Mouse (Mus musculus): Measurements from ENCODE around the gene Nol9.

Gene Nol9

GRCm38 (mm10) chr4:152011171-152011760 is 27.9 kb upstream of the Nol9 start:
- DNase-seq, result no peak

- no peak for DNase-seq
These were observed 27.0 kb upstream of the Nol9 start for GRCm38 (mm10) chr4:152012109-152012508.

- DNase-seq, result no peak
These were observed 25.9 kb upstream of the Nol9 start for GRCm38 (mm10) chr4:152013036-152013813.

GRCm38 (mm10) chr4:152019073-152019472 is 20.0 kb upstream of the Nol9 start:
- no peak for DNase-seq

- DNase-seq, result no peak
These were observed 19.1 kb upstream of the Nol9 start for GRCm38 (mm10) chr4:152020024-152020423.

- no peak for DNase-seq
These were observed 17.5 kb upstream of the Nol9 start for GRCm38 (mm10) chr4:152021568-152022097.

- DNase-seq, result no peak
These were observed 16.6 kb upstream of the Nol9 start for GRCm38 (mm10) chr4:152022506-152022905.

GRCm38 (mm10) chr4:152024525-152024924 is 14.6 kb upstream of the Nol9 start:
- no peak for DNase-seq

- DNase-seq, result peak; percentile 52
These were observed 12.2 kb upstream of the Nol9 start for GRCm38 (mm10) chr4:152026751-152027508.

- DNase-seq, result peak; percentile 98
These were observed 11.6 kb upstream of the Nol9 start, which contains the start of gene Zbtb48 for GRCm38 (mm10) chr4:152027524-152027923. Gene Zbtb48, minus strand, starts transcription at chr4:152027671.

GRCm38 (mm10) chr4:152028456-152028855 is 10.7 kb upstream of the Nol9 start:
- DNase-seq, result no peak

GRCm38 (mm10) chr4:152029087-152029486 is 10.0 kb upstream of the Nol9 start:
- no peak for DNase-seq

GRCm38 (mm10) chr4:152029997-152030396 is 9.1 kb upstream of the Nol9 start:
- DNase-seq, result peak; percentile 51

GRCm38 (mm10) chr4:152032922-152033321 is 6.2 kb upstream of the Nol9 start:
- no peak for DNase-seq

- peak; percentile 14 for DNase-seq
These were observed 2.7 kb upstream of the Nol9 start for GRCm38 (mm10) chr4:152036464-152036863.

- DNase-seq, result no peak
These were observed 716 bp upstream of the Nol9 start, which contains the start of gene Tas1r1 for GRCm38 (mm10) chr4:152038225-152038984. Gene Tas1r1, minus strand, starts transcription at chr4:152038568.

- DNase-seq, result no peak
These were observed 750 bp downstream of the Nol9 start for GRCm38 (mm10) chr4:152039831-152040310.

GRCm38 (mm10) chr4:152041924-152042641 is 3.0 kb downstream of the Nol9 start:
- DNase-seq, result no peak

GRCm38 (mm10) chr4:152043171-152043570 is 4.0 kb downstream of the Nol9 start:
- no peak for DNase-seq

GRCm38 (mm10) chr4:152044609-152045008 is 5.5 kb downstream of the Nol9 start:
- no peak for DNase-seq

- no peak for DNase-seq
These were observed 23.4 kb downstream of the Nol9 start for GRCm38 (mm10) chr4:152062390-152063110.
